Mouse (Mus musculus): ENCODE measurements around the gene Dennd1b. TPM values are rescaled to one million over a fixed set of nuclear protein-coding genes. Genes with fewer than 3 reads are reported as not detected.
A peak's percentile ranks its signal among the peaks of the same experiment; 100 is the strongest.

Dennd1b gene
- polyA plus RNA-seq, 1 experiment from 2014 or later = 12.2 TPM

- Histone ChIP-seq H3K4me3 (ENCODE audit: low read depth, low read length) (no peak overlapping the region), H3K36me3 (ENCODE audit: control insufficient read depth, insufficient read depth, low read length) (no peaks in the 10 kb centered on the region), H3K4me2 (no peak overlapping the region), H3K9ac (ENCODE audit: low read length) (no peak overlapping the region), H3K27ac (ENCODE audit: low read depth, low read length) (no peak overlapping the region), H3K9me3 (ENCODE audit: control insufficient read depth, low read length) (no peaks in the 10 kb centered on the region), H3K27me3 (ENCODE audit: control insufficient read depth, insufficient read depth, low read length) (no peaks in the 10 kb centered on the region; the same call in 1 of the 2 replicates), H3K4me1 (ENCODE audit: control insufficient read depth, insufficient read depth, low read length) (peaks cover 14% of the 10 kb centered on the region)
- WGBS = 59% methylated on average over 6 of the region's 6 CpGs
- DNase-seq (ENCODE audit: low spot score, missing footprints) (peak; percentile 83), ATAC-seq (ENCODE audit: low FRiP score) (no peak)
These were observed 32.6 kb downstream of the Dennd1b start for GRCm38 (mm10) chr1:138995621-138996380.

GRCm38 (mm10) chr1:138996663-138997062 lies 33.4 kb downstream of the Dennd1b start:
- no peak overlapping the region for H3K27ac ChIP-seq (ENCODE audit: low read depth, low read length)
- no peak overlapping the region for H3K4me3 ChIP-seq (ENCODE audit: low read depth, low read length)
- H3K4me2 ChIP-seq = no peak overlapping the region
- ATAC-seq (ENCODE audit: low FRiP score) (no peak), DNase-seq (ENCODE audit: low spot score, missing footprints) (peak; percentile 79)
- 96% methylated on average over 2 of the region's 2 CpGs for WGBS
- H3K36me3 ChIP-seq (ENCODE audit: control insufficient read depth, insufficient read depth, low read length) = no peaks in the 10 kb centered on the region
- H3K27me3 ChIP-seq (ENCODE audit: control insufficient read depth, insufficient read depth, low read length) = peaks cover 3% of the 10 kb centered on the region; the same call in 1 of the 2 replicates
- H3K9me3 ChIP-seq (ENCODE audit: control insufficient read depth, low read length) = no peaks in the 10 kb centered on the region
- no peak overlapping the region for H3K9ac ChIP-seq (ENCODE audit: low read length)
- H3K4me1 ChIP-seq (ENCODE audit: control insufficient read depth, insufficient read depth, low read length) = peaks cover 22% of the 10 kb centered on the region

GRCm38 (mm10) chr1:139000675-139001379 lies 37.6 kb downstream of the Dennd1b start:
- Histone ChIP-seq H3K36me3 (ENCODE audit: control insufficient read depth, insufficient read depth, low read length) (no peaks in the 10 kb centered on the region), H3K4me1 (ENCODE audit: control insufficient read depth, insufficient read depth, low read length) (peaks cover 18% of the 10 kb centered on the region), H3K9ac (ENCODE audit: low read length) (peak overlapping the region; percentile 10; the same call in 1 of the 2 replicates), H3K9me3 (ENCODE audit: control insufficient read depth, low read length) (no peaks in the 10 kb centered on the region), H3K4me3 (ENCODE audit: low read depth, low read length) (no peak overlapping the region), H3K27me3 (ENCODE audit: control insufficient read depth, insufficient read depth, low read length) (peaks cover 18% of the 10 kb centered on the region; the same call in 1 of the 2 replicates), H3K4me2 (peak overlapping the region; percentile 0; the same call in 1 of the 2 replicates), H3K27ac (ENCODE audit: low read depth, low read length) (peak overlapping the region; percentile 70)
- 8% methylated on average over 9 of the region's 9 CpGs for whole genome bisulfite sequencing
- ATAC-seq (ENCODE audit: low FRiP score) (peak; percentile 93), DNase-seq (ENCODE audit: low spot score, missing footprints) (peak; percentile 94)

GRCm38 (mm10) chr1:139003503-139003902 lies 40.3 kb downstream of the Dennd1b start:
- no peak overlapping the region for H3K4me2 ChIP-seq
- H3K9me3 ChIP-seq (ENCODE audit: control insufficient read depth, low read length) = no peaks in the 10 kb centered on the region
- no peaks in the 10 kb centered on the region for H3K36me3 ChIP-seq (ENCODE audit: control insufficient read depth, insufficient read depth, low read length)
- no peak overlapping the region for H3K4me3 ChIP-seq (ENCODE audit: low read depth, low read length)
- peaks cover 15% of the 10 kb centered on the region for H3K4me1 ChIP-seq (ENCODE audit: control insufficient read depth, insufficient read depth, low read length)
- ATAC-seq (ENCODE audit: low FRiP score) = no peak
- no peak overlapping the region for H3K27ac ChIP-seq (ENCODE audit: low read depth, low read length)
- peaks cover 18% of the 10 kb centered on the region; the same call in 1 of the 2 replicates for H3K27me3 ChIP-seq (ENCODE audit: control insufficient read depth, insufficient read depth, low read length)
- H3K9ac ChIP-seq (ENCODE audit: low read length) = no peak overlapping the region
- no peak for DNase-seq (ENCODE audit: low spot score, missing footprints)
- 77% methylated on average over 2 of the region's 2 CpGs for WGBS

- peaks cover 8% of the 10 kb centered on the region for H3K4me1 ChIP-seq (ENCODE audit: control insufficient read depth, insufficient read depth, low read length)
- DNase-seq (ENCODE audit: low spot score, missing footprints) (no peak), ATAC-seq (ENCODE audit: low FRiP score) (no peak)
- no peak overlapping the region for H3K9ac ChIP-seq (ENCODE audit: low read length)
- H3K4me3 ChIP-seq (ENCODE audit: low read depth, low read length) = no peak overlapping the region
- H3K36me3 ChIP-seq (ENCODE audit: control insufficient read depth, insufficient read depth, low read length) = no peaks in the 10 kb centered on the region
- no peak overlapping the region for H3K4me2 ChIP-seq
- no peak overlapping the region for H3K27ac ChIP-seq (ENCODE audit: low read depth, low read length)
- peaks cover 18% of the 10 kb centered on the region; the same call in 1 of the 2 replicates for H3K27me3 ChIP-seq (ENCODE audit: control insufficient read depth, insufficient read depth, low read length)
- 76% methylated on average over 1 of the region's 1 CpGs for whole genome bisulfite sequencing
- no peaks in the 10 kb centered on the region for H3K9me3 ChIP-seq (ENCODE audit: control insufficient read depth, low read length)
These were observed 42.8 kb downstream of the Dennd1b start for GRCm38 (mm10) chr1:139006000-139006399.

GRCm38 (mm10) chr1:139007475-139007874 lies 44.2 kb downstream of the Dennd1b start:
- no peak overlapping the region for H3K4me2 ChIP-seq
- DNase-seq (ENCODE audit: low spot score, missing footprints) = no peak
- H3K9me3 ChIP-seq (ENCODE audit: control insufficient read depth, low read length) = no peaks in the 10 kb centered on the region
- H3K4me1 ChIP-seq (ENCODE audit: control insufficient read depth, insufficient read depth, low read length) = no peaks in the 10 kb centered on the region
- no peak overlapping the region for H3K9ac ChIP-seq (ENCODE audit: low read length)
- H3K27ac ChIP-seq (ENCODE audit: low read depth, low read length) = no peak overlapping the region
- ATAC-seq (ENCODE audit: low FRiP score) = no peak
- no peak overlapping the region for H3K4me3 ChIP-seq (ENCODE audit: low read depth, low read length)
- H3K36me3 ChIP-seq (ENCODE audit: control insufficient read depth, insufficient read depth, low read length) = no peaks in the 10 kb centered on the region
- peaks cover 7% of the 10 kb centered on the region; the same call in 1 of the 2 replicates for H3K27me3 ChIP-seq (ENCODE audit: control insufficient read depth, insufficient read depth, low read length)
- WGBS = 90% methylated on average over 3 of the region's 3 CpGs

GRCm38 (mm10) chr1:139015118-139015788 lies 52.0 kb downstream of the Dennd1b start:
- Histone ChIP-seq H3K9me3 (ENCODE audit: control insufficient read depth, low read length) (no peaks in the 10 kb centered on the region), H3K4me1 (ENCODE audit: control insufficient read depth, insufficient read depth, low read length) (peaks cover 5% of the 10 kb centered on the region; the same call in 1 of the 2 replicates), H3K9ac (ENCODE audit: low read length) (no peak overlapping the region), H3K36me3 (ENCODE audit: control insufficient read depth, insufficient read depth, low read length) (no peaks in the 10 kb centered on the region), H3K4me3 (ENCODE audit: low read depth, low read length) (no peak overlapping the region), H3K27ac (ENCODE audit: low read depth, low read length) (no peak overlapping the region), H3K27me3 (ENCODE audit: control insufficient read depth, insufficient read depth, low read length) (no peaks in the 10 kb centered on the region), H3K4me2 (no peak overlapping the region)
- no peak for DNase-seq (ENCODE audit: low spot score, missing footprints)
- no peak for ATAC-seq (ENCODE audit: low FRiP score)
- WGBS = 54% methylated on average over 5 of the region's 5 CpGs

GRCm38 (mm10) chr1:139021298-139021697 lies 58.1 kb downstream of the Dennd1b start:
- H3K9ac ChIP-seq (ENCODE audit: low read length) = no peak overlapping the region
- ATAC-seq (ENCODE audit: low FRiP score) = 0 out of 2 replicates have a peak, but pooled peaks have one; percentile 47
- peak; percentile 90 for DNase-seq (ENCODE audit: low spot score, missing footprints)
- no peaks in the 10 kb centered on the region for H3K27me3 ChIP-seq (ENCODE audit: control insufficient read depth, insufficient read depth, low read length)
- H3K4me1 ChIP-seq (ENCODE audit: control insufficient read depth, insufficient read depth, low read length) = peaks cover 14% of the 10 kb centered on the region
- no peak overlapping the region for H3K4me3 ChIP-seq (ENCODE audit: low read depth, low read length)
- WGBS = 48% methylated on average over 7 of the region's 7 CpGs
- H3K36me3 ChIP-seq (ENCODE audit: control insufficient read depth, insufficient read depth, low read length) = no peaks in the 10 kb centered on the region
- H3K9me3 ChIP-seq (ENCODE audit: control insufficient read depth, low read length) = no peaks in the 10 kb centered on the region
- no peak overlapping the region for H3K27ac ChIP-seq (ENCODE audit: low read depth, low read length)
- no peak overlapping the region for H3K4me2 ChIP-seq

Data from midbrain, embryonic 11.5 days (tissue).